Mouse (Mus musculus) frontal cortex, postnatal 36 days (tissue): ENCODE data around the gene Stum.
A peak's percentile ranks its signal among the peaks of the same experiment; 100 is the strongest.

Experiments used
- DNase-seq, 2 experiments: peaks; one replicate each; pipeline ENCODE4 v3.0.0; 2022; ENCODE audit warnings: low spot score in 2 of 2

The Stum gene

DNA sequence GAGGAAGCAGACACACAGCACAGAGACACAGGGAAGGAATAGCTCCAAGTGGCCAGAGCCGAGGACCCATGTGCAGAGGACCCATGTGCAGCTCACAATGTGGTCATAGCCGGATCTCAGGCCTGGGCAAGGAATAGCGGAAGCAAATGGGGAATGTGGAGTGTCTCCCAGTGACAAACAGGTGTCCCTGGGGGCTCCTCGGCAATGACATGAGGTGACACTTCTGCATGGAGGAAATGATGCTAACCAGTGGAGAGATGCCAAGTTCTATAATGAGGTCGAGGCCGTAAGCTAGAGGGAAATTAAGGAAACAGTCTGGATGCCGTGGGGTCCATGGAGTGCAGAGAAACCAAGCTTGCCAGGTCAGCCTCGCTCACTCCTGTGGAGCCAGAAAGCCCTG lies 54.4 kb downstream of the Stum start:
- no peak for DNase-seq

DNA sequence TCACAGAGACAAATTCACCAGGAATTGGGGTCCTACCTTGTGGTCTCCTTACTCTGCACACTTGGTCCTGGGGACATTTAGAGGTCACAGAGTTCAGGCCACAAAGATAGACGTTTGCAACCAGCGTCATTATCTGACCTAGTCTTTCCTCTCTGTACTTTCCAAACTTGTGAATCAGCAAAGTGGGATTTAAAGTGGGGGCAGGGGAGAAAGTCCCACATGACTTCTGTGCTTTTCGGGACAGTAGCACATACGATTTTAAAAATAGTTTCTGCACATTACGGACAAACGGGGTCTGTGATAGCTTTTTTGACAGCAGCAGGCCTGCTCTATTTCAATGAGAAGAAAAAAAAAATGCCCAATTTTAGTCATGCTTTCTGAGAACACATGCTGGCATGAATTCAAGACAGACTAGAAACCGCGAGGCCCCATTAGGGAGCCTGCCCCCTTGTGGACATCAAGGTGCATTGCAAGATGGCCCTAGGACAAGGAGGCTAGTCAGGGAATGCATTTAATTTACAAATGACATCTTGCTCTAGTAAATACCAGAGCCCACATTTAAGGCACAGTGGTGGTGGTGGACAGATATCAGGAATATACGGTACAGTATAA lies 55.1 kb downstream of the Stum start:
- peak in 1 of 2 experiments; percentile 59 for DNase-seq

DNA sequence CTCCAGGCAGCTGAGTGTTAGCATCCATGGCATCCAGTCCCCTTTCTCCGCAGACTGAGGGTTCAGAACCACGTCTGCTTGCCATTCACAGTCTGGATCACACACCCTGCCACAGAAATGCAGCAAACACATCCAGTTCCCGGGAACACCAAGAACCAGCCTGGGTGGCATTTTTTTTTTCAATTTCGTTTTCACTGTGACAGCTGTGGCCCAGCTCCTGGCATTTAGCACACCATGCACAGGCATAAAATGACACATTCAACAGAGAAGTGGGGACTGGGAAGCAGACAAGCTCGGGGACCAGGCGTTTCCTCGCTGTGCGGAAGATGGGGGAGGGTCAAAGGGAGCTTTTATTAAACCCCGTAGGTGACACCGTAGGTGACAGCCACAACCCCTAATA lies 55.6 kb downstream of the Stum start:
- peak in 1 of 2 experiments; percentile 70 for DNase-seq

DNA sequence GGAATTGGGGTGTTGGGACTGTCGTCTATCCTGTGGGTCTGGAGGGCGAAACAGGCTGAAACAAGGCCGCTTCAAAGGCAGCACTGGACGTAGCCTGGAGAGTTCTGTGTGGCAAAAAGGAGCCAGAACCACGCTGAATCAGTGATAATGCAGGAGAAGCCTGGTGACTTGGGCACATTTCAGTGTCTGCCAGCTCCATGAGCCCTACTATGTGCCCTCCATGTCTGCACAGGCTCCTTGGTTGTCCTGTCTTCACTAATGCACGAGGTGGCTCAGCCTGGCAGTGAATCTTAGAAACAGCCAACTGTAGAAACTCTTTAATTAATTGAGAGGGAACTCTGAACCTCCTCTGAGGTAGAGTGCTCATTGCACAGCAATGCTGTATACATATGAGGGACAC lies 56.9 kb downstream of the Stum start:
- DNase-seq = no peak

DNA sequence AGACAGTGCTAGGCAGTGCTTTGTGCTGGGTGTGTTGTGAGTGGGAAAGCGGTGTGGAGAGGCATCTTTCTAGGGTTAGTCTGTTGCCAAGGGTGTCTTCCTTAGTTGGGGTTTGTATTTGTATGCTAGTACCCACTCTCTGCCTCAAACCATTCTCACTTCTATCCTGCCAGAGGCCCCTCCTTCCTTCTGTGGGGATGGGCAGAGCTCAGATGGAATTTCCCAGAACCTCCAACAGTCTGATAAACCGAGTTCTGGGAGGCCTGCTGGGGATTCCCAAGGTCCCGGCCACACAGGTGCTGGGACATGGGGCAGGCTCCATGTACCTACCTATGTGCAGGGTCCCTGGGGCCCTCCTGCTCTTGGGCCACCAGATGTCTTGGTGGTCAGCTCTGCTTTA lies 59.4 kb downstream of the Stum start:
- no peak for DNase-seq

DNA sequence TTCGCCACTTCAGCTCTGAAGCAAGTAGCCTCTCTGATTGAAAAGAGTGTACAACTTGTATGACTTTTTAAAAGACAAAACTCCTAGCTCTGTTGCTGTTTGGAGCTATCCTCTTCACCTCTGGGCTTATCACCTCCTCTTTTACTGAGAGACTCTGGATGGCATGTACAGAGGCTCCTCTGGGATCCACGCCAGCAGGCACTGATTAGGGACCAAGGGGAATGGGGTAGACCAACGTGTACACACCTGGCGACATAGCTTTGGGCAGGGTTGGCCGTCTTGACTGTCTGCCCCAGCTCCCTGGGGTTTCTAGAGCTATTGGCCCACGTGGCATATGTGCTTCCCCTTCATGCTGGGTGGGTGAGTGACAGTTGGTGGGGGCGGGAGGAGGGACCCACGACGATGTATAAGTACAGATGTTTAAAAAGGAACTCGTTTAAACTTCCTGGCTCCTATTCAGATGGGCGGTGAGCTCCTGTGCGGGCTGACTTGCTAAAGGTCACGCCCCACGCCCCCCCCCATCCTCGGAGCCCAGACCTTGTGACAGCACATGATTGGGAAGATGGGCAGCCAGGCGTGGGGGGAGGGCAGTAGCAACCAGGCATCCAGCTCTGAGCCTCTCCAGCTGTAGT lies 60.2 kb downstream of the Stum start:
- DNase-seq = no peak

DNA sequence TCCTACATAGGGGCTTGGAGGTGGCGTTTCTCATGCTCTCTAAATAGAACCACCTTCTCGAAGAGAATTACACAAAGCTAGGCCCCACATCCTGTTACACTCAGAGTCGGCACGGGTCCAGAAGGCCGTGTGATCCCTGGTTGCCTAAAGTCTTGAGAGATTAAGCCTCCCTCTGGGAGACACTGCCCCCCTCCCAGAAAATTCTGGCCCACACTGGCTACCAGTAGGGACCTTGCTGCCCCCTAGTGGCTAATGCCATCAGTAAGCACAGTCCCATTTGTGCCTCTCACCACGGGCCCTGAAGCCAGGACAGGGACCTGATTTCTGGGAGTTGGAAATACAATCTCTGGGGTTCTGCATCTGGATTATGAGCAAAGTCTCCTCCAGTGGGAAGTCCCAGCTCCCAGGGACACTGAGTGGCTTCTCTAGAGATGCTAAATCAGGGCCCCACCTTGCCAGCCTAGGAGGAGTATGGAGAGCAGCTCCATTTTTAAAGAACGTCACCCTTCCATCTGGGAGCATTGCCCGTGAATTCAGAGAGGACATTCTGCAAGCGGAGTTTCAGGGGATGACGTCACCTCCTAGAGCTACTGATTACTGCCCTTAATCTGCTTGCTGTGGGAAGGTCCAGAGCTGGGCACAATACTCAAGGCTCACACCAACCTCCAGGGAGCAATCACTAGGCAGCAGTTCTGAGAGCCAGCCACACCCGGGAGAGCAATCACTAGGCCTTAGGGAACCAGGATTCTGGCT lies 61.1 kb downstream of the Stum start:
- DNase-seq = peak; percentile 74 to 76

DNA sequence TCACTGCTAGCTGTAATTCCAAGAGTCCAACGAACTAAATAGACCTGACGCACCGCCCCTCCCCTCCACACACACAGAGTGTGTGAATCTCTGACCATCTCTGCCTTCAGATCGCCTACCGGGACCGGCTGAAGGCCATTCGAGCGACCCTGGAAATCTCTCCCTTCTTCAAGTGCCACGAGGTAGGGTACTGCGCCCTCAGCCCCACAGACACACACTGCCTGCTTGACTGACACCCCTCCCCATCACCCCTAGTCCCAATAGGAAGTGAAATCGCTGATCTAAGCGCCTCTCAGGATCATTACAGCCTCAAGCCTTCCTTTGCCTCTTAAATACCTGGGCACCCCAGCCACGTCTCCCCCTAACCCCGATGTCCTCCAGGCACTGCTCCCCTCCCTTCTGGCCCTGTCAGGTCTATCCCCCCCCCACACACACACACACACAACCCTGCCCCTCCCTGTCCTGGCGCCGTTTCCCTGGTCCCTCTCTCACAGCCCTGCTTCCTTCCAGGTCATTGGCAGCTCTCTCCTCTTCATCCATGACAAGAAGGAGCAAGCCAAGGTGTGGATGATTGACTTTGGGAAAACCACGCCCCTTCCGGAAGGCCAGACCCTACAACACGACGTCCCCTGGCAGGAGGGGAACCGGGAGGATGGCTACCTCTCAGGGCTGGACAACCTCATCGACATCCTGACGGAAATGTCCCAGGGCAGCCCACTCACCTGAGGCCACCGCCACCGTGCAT lies 62.0 kb downstream of the Stum start:
- DNase-seq = no peak

DNA sequence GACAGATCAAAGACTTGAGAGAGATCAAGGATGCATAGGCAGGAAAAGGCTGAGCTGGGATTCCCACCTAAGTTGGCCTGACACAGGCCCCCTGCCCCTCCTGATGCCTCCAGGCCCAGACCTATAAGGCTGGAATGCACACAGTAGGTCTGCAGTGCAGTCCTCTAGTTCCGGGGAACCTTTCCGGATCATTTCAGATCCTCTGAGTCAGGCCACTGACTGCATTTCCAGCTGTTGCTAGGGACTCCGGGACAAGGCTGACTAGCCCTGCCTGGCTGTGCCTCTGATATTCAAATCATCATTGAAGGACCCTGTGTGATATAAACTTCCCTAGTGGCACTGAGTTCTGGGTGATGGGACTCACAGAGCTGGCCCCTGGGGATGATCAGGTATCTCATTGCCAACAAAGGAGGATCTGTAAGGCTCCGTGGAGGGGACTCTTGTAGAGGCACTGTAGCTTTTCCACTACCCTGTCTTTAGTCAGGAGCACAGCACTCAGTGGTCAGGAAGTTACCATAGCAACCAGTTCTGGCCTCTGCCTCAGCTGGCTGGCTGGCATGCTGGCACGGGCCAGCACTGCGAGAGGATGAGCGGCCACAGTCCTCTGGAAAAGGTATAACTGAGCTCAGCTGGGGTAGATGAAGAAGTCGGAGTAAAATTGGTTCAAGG lies 62.7 kb downstream of the Stum start:
- DNase-seq = peak in 1 of 2 experiments; percentile 54

DNA sequence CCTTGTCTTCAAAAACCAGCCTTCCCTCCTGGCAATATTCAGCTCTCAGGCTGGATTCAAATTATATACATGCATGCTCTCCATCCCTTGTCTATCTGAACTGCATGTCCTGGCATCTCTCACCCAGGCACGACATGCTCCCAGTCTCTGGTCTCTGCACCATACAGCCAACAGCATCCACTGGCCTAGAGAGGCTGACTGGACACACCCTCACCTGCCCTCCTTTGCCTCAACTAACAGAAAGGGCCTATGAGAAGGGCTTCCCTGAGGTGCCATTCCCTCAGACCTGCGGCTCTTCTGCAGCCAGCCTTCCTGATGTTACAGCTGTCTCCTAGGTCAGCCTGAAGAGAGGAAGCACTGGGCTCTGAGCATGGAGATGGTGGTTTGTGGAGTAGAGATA lies 64.2 kb downstream of the Stum start:
- no peak for DNase-seq

DNA sequence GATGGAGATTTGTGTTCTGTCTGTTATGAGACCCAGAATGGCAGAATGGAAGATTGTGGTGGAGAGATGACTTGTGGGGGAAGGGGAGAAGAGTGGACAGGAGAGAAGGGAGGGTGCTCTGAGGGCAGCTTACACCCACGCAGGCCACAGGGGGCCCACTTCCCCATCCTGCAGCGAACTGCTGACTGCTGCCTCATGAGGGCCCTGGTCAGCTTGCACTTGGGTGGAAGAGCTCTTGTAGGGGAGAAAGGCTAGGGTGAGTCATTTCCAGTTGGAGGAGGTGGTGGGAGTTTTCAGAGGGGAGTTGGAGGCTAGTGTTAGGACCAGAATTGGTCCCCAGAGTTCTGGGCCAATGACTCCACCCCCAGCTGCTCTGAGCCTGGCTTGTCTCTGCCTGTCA lies 66.2 kb downstream of the Stum start:
- DNase-seq = no peak

DNA sequence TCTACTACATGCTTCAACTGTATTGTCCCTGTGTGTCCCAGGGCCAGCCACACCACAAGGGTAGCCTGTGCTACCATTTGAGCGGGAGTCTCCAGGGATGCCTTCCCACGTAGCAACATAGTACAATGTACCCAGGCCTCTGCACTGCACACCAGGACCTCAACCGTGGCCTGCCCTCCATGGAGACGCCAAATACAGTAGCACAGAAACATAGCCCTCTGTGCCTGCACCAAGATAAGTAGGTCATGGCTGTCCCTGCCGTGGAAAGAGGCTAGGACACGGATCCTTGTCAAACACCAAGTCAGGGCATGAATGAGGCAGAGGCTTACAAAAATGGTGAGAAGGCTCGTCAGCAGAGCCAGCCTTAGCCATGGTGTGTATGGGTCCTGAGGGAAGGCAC lies 67.5 kb downstream of the Stum start:
- DNase-seq = no peak

DNA sequence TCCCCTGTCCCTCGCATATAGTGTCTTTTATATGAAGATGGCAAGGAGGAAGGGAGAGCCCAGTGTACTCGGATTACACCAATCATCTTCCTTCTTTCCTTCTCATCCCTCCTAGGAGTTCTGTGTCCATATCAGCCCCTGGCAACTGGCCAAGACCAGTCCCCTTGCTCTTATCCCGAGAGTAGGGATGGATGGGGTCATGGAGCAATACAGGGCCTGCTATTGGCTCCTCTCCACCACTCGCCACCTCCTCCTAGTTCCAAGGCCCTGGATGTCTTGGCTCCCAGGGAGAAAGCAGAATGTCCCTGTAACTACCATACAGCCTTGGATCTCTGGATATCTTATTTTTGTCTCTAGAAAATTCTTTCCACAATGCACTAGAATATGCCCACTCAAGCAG lies 68.2 kb downstream of the Stum start:
- no peak for DNase-seq

DNA sequence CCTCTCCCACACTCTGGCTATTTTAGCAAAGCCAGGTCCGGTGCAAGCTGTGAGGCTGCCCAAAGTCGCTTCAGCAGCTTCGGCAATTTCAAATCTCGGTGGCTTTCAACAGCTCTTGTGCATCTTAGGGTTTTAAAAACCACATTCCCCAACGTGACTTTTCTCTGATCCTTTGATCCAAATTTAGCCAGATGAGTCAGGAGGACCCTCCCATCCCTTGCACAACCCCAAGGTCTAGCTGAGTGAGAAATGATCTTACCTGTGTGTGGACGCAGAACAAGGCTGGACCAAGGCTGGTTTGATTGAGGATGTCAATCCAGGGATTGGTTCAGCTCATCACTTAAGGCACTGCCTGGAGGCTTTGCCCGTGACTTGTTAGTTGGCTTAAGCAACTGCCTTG lies 73.0 kb downstream of the Stum start:
- no peak for DNase-seq

DNA sequence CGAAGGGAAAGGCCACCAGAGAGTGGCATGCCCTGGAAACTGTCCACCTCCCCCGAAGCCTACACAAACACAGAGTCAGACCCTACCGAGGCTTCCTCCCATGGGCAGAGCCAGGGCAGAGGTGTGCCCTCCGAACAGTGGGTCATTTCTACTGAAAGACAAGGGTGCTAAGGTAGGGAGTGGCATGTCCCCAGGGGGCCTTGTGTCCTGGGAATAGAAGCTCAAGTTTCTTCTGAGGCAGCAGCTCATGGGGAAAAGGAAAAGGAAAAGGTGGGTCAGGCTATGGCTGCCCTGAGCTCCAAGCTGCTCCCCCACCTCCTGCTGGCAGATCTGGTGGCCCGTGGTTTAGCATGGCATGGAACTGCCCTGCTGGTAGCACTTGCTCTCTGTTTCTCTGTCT lies 73.5 kb downstream of the Stum start:
- no peak for DNase-seq

DNA sequence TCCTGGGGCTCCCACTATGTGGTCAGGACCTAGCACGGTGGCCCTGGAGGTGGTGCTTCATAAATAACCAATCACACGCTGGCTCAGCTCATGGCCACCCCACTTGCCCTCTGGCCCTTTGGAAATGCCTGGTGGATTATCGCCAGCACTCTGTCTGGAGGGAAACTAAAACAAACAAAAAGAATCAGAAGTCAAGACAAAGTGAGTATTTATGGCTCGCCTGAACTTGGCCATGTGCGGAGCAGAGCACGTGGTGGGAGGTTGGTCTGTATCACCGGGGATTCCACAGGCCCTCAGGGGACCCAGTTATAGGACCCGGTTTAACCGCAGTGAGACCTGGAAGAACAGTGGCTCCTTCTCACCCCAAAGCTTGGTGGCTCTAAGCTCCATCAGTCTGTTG lies 74.5 kb downstream of the Stum start:
- DNase-seq = no peak

DNA sequence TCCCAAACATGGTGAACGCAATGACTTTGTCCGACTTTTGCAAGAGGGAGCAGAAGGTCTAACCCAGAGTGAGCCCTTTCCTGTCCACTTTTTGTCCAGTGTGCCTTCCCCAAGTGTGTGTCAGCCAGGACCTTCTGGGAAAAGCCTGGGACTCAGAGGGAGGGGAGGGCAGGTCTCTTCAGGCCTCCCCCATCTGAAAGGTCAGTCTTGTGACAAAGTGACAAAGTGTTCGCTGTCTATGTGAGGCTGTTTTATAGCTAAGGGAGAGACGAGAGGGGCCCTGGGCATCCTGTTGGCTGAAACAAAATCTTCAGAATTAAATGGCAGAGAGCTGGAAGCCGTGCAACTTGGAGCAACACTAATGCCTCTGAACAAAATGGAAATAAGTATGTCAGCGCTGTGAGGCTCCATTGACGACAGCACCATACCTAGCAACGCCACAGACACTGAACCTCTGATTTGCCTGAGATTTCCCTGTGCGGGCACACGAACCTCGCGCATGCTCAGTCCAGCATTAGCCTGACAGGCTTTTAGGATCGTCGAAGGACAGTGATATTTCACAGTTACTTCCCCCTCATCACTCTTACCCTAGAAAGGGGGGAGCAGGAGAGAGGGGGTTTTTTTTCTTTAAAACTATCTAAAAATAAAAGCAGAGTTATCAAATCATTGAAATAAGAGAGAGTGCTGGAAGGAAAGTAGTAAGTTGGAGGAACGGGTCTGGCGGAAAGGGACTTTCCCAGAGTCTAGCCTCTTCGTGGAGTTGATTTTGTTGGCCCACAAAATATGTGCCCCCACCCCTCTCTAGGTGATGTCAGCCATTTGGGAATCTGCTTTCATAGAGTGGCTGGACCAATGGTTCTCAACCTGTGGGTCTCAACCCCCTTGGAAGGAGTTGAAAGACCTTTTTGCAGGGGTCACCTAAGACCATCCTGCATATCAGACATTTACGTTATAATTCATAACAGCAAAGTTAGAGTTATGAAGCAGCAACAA lies 75.3 kb downstream of the Stum start:
- no peak for DNase-seq

DNA sequence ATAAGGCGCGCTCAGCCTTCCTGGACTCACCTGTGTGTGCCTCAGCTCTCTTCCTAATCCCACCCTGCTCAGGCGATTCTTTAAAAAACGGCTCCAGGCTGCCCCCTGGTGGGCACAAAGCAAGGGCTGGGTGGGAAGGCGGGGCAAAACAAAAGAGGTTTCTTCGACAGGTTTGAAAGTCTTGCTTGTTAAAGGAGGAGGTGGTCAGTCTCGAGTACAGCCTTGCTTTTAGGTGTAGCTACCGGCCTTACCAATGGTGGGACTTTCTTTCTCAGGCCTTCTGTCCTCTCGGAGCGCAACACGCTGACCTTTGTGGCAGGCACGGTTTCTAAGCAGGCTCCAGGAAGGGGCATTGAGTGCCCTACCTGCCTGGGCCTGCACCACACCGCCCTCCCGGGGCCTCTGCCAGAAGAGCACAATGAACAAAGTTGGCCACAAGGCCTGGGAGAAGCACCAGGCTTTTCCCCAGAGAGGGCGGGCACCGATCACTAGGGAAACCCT lies 76.1 kb downstream of the Stum start:
- DNase-seq = no peak

DNA sequence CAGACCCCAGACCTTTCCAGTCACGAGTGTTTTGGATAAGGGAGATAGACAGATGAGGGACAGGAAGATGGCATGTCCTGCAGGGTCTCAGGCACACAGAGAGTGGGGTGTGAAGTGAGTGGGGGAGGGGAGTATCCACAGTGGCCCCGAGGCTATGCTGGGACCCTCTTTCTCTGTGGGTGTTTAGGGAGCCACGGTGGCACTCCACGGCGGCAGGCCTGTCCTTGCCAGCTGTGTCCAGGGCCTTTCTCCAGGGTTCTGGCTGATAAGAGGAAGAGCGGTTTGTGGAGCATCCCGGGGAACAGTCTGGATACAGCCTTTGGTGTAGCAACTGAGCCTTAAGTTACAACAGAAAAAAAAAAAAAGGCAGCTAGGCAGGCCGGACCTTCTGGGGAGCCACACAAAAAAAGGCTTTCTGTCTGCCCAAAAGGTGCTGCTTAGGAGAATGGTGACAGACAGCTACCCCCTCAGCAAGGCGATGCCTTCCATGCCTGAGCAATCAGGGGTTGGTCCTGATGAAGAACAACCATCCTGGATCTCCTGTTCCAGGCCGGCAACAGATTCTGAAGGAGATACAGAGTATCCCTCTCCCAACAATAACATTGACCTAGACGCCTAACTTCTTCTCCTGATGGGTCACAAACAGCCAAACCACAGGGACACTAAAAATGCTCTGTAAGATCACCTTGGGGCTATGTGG lies 76.8 kb downstream of the Stum start:
- no peak for DNase-seq
